Mouse (Mus musculus) cortical plate, adult 2 months (tissue): ENCODE measurements at regions not wholly inside any gene's neighbourhood (a gene's known extent, or its start where the extent isn't known, plus 50 kb on each side); places are given as distances from the start of the nearest gene placed in this dataset.
"Not testable (repeated sequence)": the region's sequence is repeated elsewhere in the genome, so short reads cannot be mapped to it uniquely, and the experiment has no call there.

Experiments used
- H3K27ac ChIP-seq: fragments of 200-500 bp; 2 replicates; pipeline ENCODE4 v1.5.1; 2012; ENCODE audit warnings: low read length, control low read depth, inconsistent platforms; ENCODE audit not compliant: insufficient read depth
- H3K4me1 ChIP-seq: fragments of 200-500 bp; 2 replicates; pipeline ENCODE4 v1.6.1; 2011; ENCODE audit warnings: low read length; ENCODE audit not compliant: control insufficient read depth, insufficient read depth
- H3K4me3 ChIP-seq: fragments of 200-500 bp; 2 replicates; pipeline ENCODE4 v1.5.1; 2011; ENCODE audit warnings: mild to moderate bottlenecking, low read length, control low read depth; ENCODE audit not compliant: insufficient read depth
- CTCF ChIP-seq: fragments of 200-500 bp; IDR thresholded peaks from 2 replicates; pipeline ENCODE4 v1.5.1; 2011; ENCODE audit warnings: mild to moderate bottlenecking, control low read depth, low read length; ENCODE audit not compliant: insufficient read depth; ENCODE audit errors: extremely low read depth
- POLR2A ChIP-seq: fragments of 200-500 bp; IDR thresholded peaks from 2 replicates; pipeline ENCODE4 v1.6.1; 2011; ENCODE audit warnings: mild to moderate bottlenecking, low read length, control low read depth; ENCODE audit not compliant: insufficient read depth; ENCODE audit errors: extremely low read depth

GRCm38 (mm10) chr12:16380346-16380745 lies 230.4 kb downstream of the Lpin1 start:
- TF ChIP-seq CTCF (no peak), POLR2A (no peak)
- no peaks in the 10 kb centered on the region for H3K4me1 ChIP-seq
- no peak overlapping the region for H3K27ac ChIP-seq
- no peak overlapping the region for H3K4me3 ChIP-seq

GRCm38 (mm10) chr12:16379415-16379814 lies 231.4 kb downstream of the Lpin1 start:
- TF ChIP-seq CTCF (no peak), POLR2A (no peak)
- Histone ChIP-seq H3K4me3 (no peak overlapping the region), H3K27ac (no peak overlapping the region), H3K4me1 (no peaks in the 10 kb centered on the region)

- TF ChIP-seq CTCF (no peak), POLR2A (no peak)
- Histone ChIP-seq H3K4me3 (no peak overlapping the region), H3K4me1 (no peaks in the 10 kb centered on the region), H3K27ac (no peak overlapping the region)
Observed at GRCm38 (mm10) chr12:16378501-16378900, 232.3 kb downstream of the Lpin1 start.

DNA sequence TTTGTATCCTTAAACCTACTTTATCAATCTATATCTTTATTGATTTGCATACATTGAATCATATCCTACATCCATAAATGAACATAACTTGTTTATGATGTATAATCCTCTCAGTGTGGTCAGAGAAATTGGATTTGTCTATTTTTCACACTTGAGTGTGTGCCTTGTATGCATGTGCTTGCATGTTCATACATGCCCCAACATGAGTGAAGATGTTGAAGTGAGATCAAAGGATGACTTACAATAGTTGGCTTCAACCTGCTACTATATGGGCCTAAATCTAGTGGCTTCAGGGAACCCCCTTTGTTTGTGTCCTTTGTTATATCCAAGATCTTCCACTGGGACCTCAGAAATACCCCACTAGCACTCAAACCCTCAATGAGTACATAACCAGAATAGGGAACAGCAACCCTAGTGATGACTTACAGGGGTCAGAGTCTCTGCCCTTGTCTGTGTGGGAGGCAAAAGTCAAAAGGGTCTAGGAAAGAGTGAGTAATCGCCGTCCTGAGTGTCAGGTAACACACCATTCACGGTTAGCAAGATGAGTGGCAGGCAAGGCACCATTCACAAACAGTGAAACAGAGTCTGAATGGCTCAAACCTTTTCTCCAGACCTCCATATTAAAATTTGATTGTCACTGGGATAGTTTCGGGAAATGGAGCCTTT lies 236.3 kb downstream of the Lpin1 start:
- Histone ChIP-seq H3K4me3 (no peak overlapping the region), H3K27ac (no peak overlapping the region), H3K4me1 (no peaks in the 10 kb centered on the region)
- TF ChIP-seq POLR2A, result no peak
- TF ChIP-seq CTCF, result no peak

DNA sequence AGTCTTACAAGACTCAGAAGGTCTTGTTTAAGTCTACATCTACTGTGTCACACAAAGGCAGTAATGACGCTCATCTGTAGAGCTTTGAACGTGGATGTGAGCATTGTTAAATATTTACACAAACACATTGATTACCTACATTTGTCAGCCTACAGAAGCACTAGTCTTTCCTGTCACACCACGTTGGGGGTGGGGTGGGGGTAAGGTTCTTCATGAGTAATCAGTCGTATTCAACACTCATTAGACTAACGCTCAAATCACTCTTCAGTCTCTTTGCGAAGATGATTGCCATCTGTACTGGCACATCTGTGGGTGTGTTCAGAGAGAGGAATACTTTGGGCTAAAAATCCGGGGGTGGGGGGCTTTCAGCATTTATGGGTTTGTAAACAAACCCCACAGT lies 240.7 kb downstream of the Lpin1 start:
- Histone ChIP-seq H3K4me1 (no peaks in the 10 kb centered on the region), H3K4me3 (no peak overlapping the region), H3K27ac (no peak overlapping the region)
- TF ChIP-seq CTCF (no peak), POLR2A (no peak)

DNA sequence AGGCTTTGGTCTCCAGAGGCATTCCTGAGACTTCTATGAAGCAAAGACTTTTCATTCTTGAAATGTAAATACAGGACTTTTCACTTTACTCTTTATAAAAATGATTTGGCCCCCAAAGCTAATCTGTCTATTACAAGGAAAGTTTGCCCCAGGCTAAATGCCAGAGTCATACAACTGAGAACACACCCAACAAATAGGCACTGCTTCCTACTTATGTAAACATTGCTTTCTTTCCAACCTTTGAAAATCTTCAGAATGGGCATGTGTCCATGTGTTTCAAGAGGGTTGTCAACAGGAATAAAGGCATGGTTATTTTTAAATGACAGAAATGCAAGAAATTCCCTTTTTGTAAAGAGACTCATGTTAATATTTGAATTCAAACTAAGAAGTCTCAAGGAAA lies 248.4 kb downstream of the Lpin1 start:
- no peak overlapping the region for H3K4me3 ChIP-seq
- TF ChIP-seq CTCF (no peak), POLR2A (no peak)
- no peaks in the 10 kb centered on the region for H3K4me1 ChIP-seq
- no peak overlapping the region for H3K27ac ChIP-seq

- no peak overlapping the region for H3K27ac ChIP-seq
- no peak overlapping the region for H3K4me3 ChIP-seq
- no peak for TF ChIP-seq POLR2A
- TF ChIP-seq CTCF, result no peak
- no peaks in the 10 kb centered on the region for H3K4me1 ChIP-seq
Observed at GRCm38 (mm10) chr12:16358831-16359230, 251.9 kb downstream of the Lpin1 start.

- no peak overlapping the region for H3K27ac ChIP-seq
- no peak overlapping the region for H3K4me3 ChIP-seq
- no peak for TF ChIP-seq POLR2A
- no peak for TF ChIP-seq CTCF
- H3K4me1 ChIP-seq, result no peaks in the 10 kb centered on the region
Observed at GRCm38 (mm10) chr12:16354711-16355110, 256.1 kb downstream of the Lpin1 start.

DNA sequence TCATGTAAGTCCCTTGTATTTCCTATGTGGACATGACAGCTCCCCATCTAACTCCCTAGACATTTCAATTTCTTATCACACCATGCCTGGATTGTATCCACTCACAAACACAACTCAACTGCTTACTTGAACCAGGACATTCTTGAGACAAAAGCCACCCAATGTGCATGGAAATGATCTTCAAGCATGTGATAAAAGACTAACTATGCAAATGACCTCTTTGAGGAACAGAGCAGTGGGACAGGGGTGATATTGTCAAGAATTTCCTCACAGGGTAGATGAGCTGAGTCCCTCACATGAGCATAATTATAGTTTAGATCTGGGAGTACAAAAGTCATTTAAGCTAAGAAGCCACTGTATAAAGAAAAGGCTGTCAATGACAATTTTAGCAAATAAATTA lies 259.0 kb downstream of the Lpin1 start:
- Histone ChIP-seq H3K4me3 (no peak overlapping the region), H3K4me1 (no peaks in the 10 kb centered on the region), H3K27ac (no peak overlapping the region)
- TF ChIP-seq POLR2A (no peak), CTCF (no peak)

GRCm38 (mm10) chr12:16349310-16349709 lies 261.5 kb downstream of the Lpin1 start:
- no peak for TF ChIP-seq CTCF
- TF ChIP-seq POLR2A, result no peak
- Histone ChIP-seq H3K27ac (no peak overlapping the region), H3K4me1 (no peaks in the 10 kb centered on the region), H3K4me3 (no peak overlapping the region)

GRCm38 (mm10) chr12:16344021-16344420 lies 266.7 kb downstream of the Lpin1 start:
- H3K27ac ChIP-seq, result no peak overlapping the region
- no peaks in the 10 kb centered on the region for H3K4me1 ChIP-seq
- no peak overlapping the region for H3K4me3 ChIP-seq
- TF ChIP-seq CTCF (no peak), POLR2A (no peak)

- H3K27ac ChIP-seq, H3K4me3 ChIP-seq, H3K4me1 ChIP-seq: not testable (repeated sequence)
Observed at GRCm38 (mm10) chr12:16342030-16342429, 268.7 kb downstream of the Lpin1 start.
